Mouse (Mus musculus) WW6 (cell line): ENCODE data around the gene Pecam1.
"Not testable (repeated sequence)": the region's sequence is repeated elsewhere in the genome, so short reads cannot be mapped to it uniquely, and the experiment has no call there.

Experiments
- DNase-seq: peaks from one replicate; pipeline ENCODE4 v3.0.0-alpha.2; 2013; ENCODE audit warnings: low read depth, low spot score

Gene Pecam1

GRCm38 (mm10) chr11:106666470-106667107, 83.8 kb downstream of the Pecam1 start:
- no peak for DNase-seq

GRCm38 (mm10) chr11:106665841-106666240, 84.6 kb downstream of the Pecam1 start:
- no peak for DNase-seq

- no peak for DNase-seq
These were observed 85.1 kb downstream of the Pecam1 start for GRCm38 (mm10) chr11:106665328-106665727.

DNA sequence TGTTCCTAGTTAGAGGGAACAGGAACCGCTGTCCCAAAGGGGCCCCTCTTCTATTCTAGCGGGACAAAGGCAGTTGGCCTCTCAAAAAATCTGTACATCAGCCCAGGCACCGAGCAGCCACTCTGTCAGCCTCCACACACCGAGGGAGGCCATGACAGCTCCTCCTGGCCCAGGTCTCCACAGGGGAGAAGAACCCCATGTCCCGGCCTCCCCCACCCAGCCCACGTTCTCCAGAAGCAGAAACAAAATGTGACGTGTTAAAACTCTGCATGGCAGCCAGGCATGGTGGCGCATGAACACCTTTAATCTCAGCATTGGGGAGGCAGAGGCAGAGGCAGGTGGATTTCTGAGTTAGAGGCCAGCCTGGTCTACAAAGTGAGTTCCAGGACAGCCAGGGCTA, 85.7 kb downstream of the Pecam1 start:
- DNase-seq = no peak

DNA sequence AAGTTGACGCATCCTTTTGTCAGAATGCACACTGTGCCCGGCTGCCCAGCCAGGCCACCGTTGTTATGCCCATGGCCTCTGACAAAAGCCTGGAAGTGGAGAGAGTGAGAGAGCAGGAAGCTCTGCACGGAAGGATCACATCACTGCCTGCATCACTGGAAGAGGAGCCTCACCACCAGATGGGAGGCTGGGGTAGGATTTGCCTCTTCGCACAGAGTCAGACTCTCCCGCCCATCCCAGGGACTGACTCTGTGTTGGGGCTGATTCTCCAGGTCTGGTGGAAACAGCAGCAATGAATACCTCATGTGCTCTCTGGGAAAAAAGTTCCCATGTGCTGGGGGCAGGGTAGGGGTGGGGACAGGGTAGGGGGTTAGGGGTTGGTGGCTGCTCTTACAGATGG, 86.6 kb downstream of the Pecam1 start:
- DNase-seq = no peak

DNA sequence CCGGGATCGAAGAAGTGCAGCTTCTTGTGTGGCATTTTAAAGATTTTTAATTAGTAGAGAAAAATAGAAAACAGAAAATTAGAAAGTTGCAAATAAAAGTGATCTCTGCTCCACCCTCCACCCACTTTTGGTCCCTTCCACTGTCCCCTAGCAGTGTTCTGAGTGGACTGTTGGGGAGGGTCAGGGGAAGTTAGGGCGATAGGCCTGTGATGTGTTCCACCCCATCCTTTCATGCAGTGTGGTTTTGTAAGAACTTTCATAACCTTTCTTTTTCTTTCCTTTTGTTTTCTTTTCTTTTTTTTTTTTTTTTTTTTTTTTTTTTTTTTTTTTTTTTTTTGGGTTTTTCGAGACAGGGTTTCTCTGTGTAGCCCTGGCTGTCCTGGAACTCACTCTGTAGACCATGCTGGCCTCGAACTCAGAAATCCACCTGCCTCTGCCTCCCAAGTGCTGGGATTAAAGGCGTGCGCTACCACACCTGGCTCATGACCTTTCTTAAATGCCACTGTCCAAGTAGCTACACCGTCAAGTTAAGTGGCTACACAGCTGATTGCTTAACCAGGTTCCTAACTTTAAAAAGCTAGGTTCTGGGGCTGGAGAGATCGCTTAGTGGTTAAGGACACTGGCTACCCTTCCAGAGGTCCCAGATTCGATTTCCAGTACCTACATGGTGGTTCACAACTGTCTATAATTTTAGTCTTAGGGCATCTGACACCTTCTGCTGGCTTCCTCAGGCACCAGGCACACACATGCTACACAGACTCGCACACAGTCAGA, 87.6 kb downstream of the Pecam1 start:
- DNase-seq = no peak

DNA sequence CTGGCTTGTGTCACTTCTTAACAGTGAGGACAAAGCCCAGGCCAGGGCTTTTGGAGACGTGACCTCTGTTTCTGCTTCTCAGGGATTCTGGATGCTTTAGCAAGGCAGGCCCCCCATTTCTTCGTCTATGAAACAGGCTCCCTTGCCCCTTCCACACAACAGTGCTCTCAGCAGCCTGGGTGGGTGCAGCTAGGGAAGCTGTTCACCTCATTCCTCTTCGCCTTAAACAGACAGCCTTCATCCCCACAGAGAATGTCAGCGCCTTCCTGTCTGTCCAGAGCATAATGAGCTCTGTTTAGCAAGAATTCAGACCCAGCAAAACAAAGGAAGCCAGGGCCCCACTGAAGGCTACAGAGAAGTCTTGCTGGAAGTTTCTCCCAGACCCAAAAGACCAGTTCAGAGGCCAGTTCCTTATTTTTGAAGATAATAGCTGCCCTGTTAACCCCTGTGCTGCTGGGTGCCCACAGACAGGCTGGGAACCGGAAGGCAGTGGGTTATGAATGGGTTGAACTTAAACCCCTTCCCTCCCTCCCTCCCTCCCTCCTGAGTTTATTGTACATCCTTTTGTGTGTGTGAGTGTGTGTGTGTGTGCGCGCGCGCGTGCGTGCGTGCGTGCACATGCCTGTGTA, 89.9 kb downstream of the Pecam1 start:
- no peak for DNase-seq

DNA sequence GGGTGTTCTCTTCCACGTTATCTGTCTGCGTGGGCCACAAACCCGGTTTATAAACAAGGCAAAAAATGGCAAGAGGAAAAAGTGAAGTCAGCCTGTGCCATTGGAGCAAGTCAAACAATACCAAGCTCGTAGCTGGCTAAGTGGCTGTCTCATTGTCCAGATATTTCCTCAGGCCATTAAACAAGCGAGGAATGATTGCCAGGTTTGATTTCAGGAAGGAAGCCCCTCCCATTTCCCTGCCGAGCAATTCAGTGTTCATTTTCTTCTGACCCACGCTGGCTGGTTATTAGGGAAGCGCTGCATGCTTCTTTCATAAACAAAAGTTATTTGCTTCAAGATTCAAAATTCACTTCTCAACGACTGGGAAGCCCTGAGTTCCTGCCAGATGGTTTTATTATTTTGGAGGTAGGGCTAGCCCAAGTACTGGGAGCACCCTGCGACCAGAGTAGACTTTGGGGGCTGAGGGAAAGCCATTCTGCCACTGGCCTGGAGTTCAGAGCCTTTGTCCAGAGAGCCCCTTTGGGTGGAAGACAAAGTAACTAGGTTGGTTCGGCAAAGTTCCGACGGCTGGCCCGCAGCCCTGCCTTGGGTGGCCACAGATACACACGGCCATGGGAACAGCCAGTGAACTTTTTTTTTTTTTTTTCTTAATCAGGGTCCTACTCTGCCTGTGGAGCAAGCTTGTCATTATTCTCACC, 90.7 kb downstream of the Pecam1 start:
- no peak for DNase-seq

- no peak for DNase-seq
These were observed 92.2 kb downstream of the Pecam1 start for GRCm38 (mm10) chr11:106658051-106658880.

DNA sequence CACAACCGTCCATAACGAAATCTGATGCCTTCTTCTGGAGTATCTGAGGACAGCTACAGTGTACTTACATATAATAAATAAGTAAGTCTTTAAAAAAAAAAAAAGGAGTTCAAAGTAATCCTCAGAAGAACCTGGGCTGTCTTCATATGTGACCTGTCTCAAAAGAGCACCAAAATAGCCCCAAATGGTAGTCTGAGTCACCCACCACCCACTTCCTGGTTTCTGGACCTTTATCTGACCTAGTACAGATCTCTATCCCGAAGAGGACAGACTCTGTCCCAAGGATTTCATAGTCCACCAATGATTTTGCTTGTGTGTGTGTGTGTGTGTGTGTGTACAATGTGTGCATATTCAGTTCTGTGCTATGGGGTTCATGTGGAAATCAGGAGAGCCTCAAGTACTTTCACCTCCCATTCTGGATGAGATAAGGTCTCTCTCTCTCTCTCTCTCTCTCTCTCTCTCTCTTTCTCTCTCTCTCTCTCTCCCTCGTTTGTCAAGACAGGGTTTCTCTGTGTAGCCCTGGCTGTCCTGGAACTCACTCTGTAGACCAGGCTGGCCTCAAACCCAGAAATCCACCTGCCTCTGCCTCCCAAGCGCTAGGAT, 93.4 kb downstream of the Pecam1 start:
- not testable (repeated sequence) for DNase-seq

DNA sequence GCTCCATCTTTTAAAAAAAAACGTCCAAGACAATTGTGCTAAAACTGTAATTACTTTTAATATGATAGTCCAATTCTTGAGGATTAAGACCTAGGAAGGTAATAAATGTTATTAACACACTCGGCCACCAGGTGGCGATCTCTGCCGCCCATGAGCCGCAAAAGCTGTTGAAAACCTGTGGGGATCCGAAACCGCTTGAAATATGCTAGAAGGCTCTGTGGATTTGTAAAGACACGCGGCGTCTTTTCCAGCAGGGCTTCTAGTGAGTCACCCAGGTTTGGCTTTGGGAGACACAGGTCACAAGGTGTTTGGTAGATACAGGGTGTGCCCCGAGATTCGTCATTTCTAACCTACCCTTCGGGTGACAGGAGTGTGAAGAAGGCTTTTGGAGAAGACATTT, 102.1 kb downstream of the Pecam1 start:
- DNase-seq = no peak

GRCm38 (mm10) chr11:106642966-106643637, 107.3 kb downstream of the Pecam1 start:
- DNase-seq = no peak

DNA sequence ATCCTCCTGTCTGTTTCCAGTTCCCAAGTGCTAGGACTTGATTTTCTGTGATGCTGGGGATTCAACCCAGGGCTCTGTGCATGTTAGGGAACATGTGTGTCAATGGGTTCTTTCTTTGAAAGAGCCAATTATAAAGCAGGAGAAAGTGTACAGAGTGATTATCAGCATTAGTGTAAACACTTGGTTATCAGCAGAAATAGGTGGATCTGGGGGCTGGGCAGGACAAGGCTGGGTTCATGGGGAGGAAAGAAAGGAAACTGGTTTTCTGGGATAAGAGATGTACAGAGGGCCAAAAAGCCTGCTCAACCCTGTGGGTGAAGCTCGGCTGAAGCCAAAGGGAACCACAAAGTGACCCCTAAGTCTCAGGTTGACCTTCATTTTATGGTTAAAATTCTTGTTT, 108.8 kb downstream of the Pecam1 start:
- DNase-seq = no peak

- no peak for DNase-seq
These were observed 110.4 kb downstream of the Pecam1 start for GRCm38 (mm10) chr11:106640059-106640458.

- no peak for DNase-seq
These were observed 111.1 kb downstream of the Pecam1 start for GRCm38 (mm10) chr11:106639356-106639692.

GRCm38 (mm10) chr11:106638551-106639355, 111.7 kb downstream of the Pecam1 start:
- DNase-seq = no peak

GRCm38 (mm10) chr11:106637754-106638153, 112.7 kb downstream of the Pecam1 start:
- no peak for DNase-seq

- DNase-seq = no peak
These were observed 114.5 kb downstream of the Pecam1 start for GRCm38 (mm10) chr11:106635946-106636345.

- DNase-seq = not testable (repeated sequence)
These were observed 116.3 kb downstream of the Pecam1 start for GRCm38 (mm10) chr11:106634175-106634574.

- DNase-seq = no peak
These were observed 117.0 kb downstream of the Pecam1 start for GRCm38 (mm10) chr11:106633456-106633855.
